Mouse (Mus musculus) kidney, adult 2 months (tissue): ENCODE measurements at regions not wholly inside any gene's neighbourhood (a gene's known extent, or its start where the extent isn't known, plus 50 kb on each side); places are given as distances from the start of the nearest gene placed in this dataset.

Experiments
- CTCF ChIP-seq: fragments of 200-500 bp; conservative IDR thresholded peaks from 2 replicates; pipeline ENCODE4 v1.5.1; 2011; ENCODE audit warnings: low read depth, mild to moderate bottlenecking, control low read depth, low read length, moderate library complexity, mixed read lengths; ENCODE audit not compliant: insufficient read depth, insufficient read length
- POLR2A ChIP-seq: fragments of 200-500 bp; IDR thresholded peaks from one replicate; pipeline ENCODE4 v1.6.1; 2011; ENCODE audit warnings: low read depth, low read length, control low read depth

- TF ChIP-seq POLR2A (no peak), CTCF (no peak)
Observed at GRCm38 (mm10) chr11:15308457-15308856, 709.4 kb downstream of the Pom121l12 start.
